ENCODE assay signal across 8 mouse cellular contexts in the genomic region with DNA sequence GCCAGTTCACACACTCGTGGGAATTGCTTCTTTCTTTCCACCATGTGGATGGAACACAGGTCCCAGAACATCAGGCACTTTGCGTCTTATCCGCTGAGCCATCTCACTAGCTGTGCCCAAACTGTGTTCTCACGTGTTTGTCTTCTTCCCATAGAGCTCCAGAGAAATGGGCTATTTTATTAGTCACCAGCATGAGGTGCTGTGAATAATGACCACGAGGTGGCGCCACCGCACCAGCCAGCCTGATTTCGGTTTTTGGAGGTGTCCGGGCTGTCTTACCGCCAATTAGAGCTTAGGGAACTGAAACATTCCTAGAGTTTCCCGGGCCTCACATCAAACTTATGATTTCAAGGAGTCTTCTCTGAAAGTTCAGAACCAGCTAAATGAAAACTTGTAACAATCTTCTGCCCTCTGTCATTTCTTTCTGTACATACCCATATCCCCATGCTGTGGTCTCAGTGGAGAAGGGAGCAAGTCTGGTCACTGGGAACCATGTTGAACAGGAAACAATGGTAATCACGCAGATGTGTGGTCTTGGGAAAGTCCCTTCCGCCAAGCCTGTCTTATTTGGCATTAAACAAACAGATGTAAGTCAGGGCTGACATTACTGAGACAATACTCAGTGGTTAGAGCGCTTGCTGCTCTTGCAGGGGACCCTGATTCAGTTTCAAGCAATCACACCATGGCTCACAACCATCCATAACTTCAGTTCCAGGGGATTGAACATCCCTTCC. TPM values are rescaled to one million over a fixed set of nuclear protein-coding genes. Genes with fewer than 3 reads are reported as not detected.
DNase-seq lines count a peak whose midpoint lies in the region; ATAC-seq and TF ChIP-seq lines count a peak whose summit lies in the region.

No protein-coding gene starts in this region.

- no peaks in the 10 kb centered on the region for H3K4me1 ChIP-seq in heart, postnatal 0 days (ENCODE audit: control insufficient read depth, insufficient read depth)
- no peaks in the 10 kb centered on the region for H3K4me1 ChIP-seq in embryonic facial prominence, embryonic 10.5 days

- peak; percentile 39 for DNase-seq in heart, postnatal 0 days (ENCODE audit: low spot score)
- DNase-seq in heart, postnatal 25 days (ENCODE audit: low spot score) = no peak
- DNase-seq in B cell, adult 2 months = peak; percentile 83
- DNase-seq in R1 (ENCODE audit: low read depth, low spot score) = peak; percentile 80
- DNase-seq in embryonic facial prominence, embryonic 10.5 days (ENCODE audit: low spot score) = peak; percentile 79
- DNase-seq in kidney, postnatal 14 days = peak; percentile 67
- peak; percentile 56 for DNase-seq in thymus, postnatal 14 days

- no peak for TF ChIP-seq EP300 in heart, postnatal 0 days (IDR thresholded peaks at IDR 0.05; ENCODE audit: low read depth)

- peak; percentile 33; the same call in 1 of the 2 replicates for ATAC-seq in heart, postnatal 0 days (ENCODE audit: insufficient read depth, low read depth)
- peak; percentile 48 for ATAC-seq in megakaryocyte-erythroid progenitor cell, adult 5-6 weeks (replicated peaks; ENCODE audit: low FRiP score, low TSS enrichment, poor library complexity, severe bottlenecking)

- H3K9ac ChIP-seq in heart, postnatal 0 days (replicated peaks; ENCODE audit: low read depth, low read length) = no peak overlapping the region

- no peak overlapping the region for H3K27ac ChIP-seq in heart, postnatal 0 days (ENCODE audit: low read depth)
- no peak overlapping the region for H3K27ac ChIP-seq in embryonic facial prominence, embryonic 10.5 days (replicated peaks)

- H3K4me2 ChIP-seq in heart, postnatal 0 days (ENCODE audit: low read depth, low read length) = no peak overlapping the region

- no peaks in the 10 kb centered on the region for H3K9me3 ChIP-seq in heart, postnatal 0 days (replicated peaks; ENCODE audit: control insufficient read depth, low read length)
- no peaks in the 10 kb centered on the region for H3K9me3 ChIP-seq in embryonic facial prominence, embryonic 10.5 days

- no peak overlapping the region for H3K4me3 ChIP-seq in heart, postnatal 0 days (ENCODE audit: low read depth, low read length)
- no peak overlapping the region for H3K4me3 ChIP-seq in embryonic facial prominence, embryonic 10.5 days

- 32% methylated on average over 14 of the region's 14 CpGs for WGBS in heart, postnatal 0 days
- 25% methylated on average over 14 of the region's 14 CpGs for WGBS in embryonic facial prominence, embryonic 10.5 days

- TF ChIP-seq CTCF in heart, postnatal 0 days (IDR thresholded peaks at IDR 0.05; ENCODE audit: low read depth) = peak; percentile 73

- intact Hi-C loops in heart, postnatal 25 days (cut with DNase I) = loop anchor here (1.0 kb wide), 1 partner anchor 203 kb away; no protein-coding TSS in a partner anchor

- no peaks in the 10 kb centered on the region for H3K27me3 ChIP-seq in heart, postnatal 0 days (ENCODE audit: control insufficient read depth, insufficient read depth, low read length)
- no peaks in the 10 kb centered on the region for H3K27me3 ChIP-seq in embryonic facial prominence, embryonic 10.5 days (replicated peaks; ENCODE audit: low read depth, poor library complexity, severe bottlenecking)

- no peaks in the 10 kb centered on the region for H3K36me3 ChIP-seq in heart, postnatal 0 days (replicated peaks; ENCODE audit: control insufficient read depth, insufficient read depth, low read length)
- H3K36me3 ChIP-seq in embryonic facial prominence, embryonic 10.5 days (replicated peaks) = no peaks in the 10 kb centered on the region

RNA-seq across cellular contexts. Expression of a gene that starts 10.4 kb away (rescaled TPM):
- 2.2 and 11.3 TPM in 2 replicates for total RNA-seq in heart, postnatal 0 days (2014; rRNA removed; ENCODE audit: low replicate concordance)
- polyA plus RNA-seq in heart, postnatal 0 days (2015; fragmentation: Nextera tagmentation; extraction: Ambion mirVana) = 1.8 and 2.2 TPM in 2 replicates
- total RNA-seq in heart, postnatal 25 days (2021) = not detected
- 5.1 and 6.0 TPM in 2 replicates for polyA plus RNA-seq in embryonic facial prominence, embryonic 10.5 days (2016; fragmentation: Nextera tagmentation; extraction: Ambion mirVana)
- not detected in 2 replicates for total RNA-seq in megakaryocyte-erythroid progenitor cell, adult 5-6 weeks (2014; fragmentation: Nextera tagmentation)
- not detected in 2 replicates for total RNA-seq in megakaryocyte-erythroid progenitor cell, adult 5-6 weeks (2017)

RNA-seq across cellular contexts. Expression of a gene that starts 11.8 kb away (rescaled TPM):
- total RNA-seq in heart, postnatal 0 days (2014; rRNA removed; ENCODE audit: low replicate concordance) = 18.9 and 20.9 TPM in 2 replicates
- 6.9 and 7.5 TPM in 2 replicates for polyA plus RNA-seq in heart, postnatal 0 days (2015; fragmentation: Nextera tagmentation; extraction: Ambion mirVana)
- total RNA-seq in heart, postnatal 25 days (2021) = 10 to 100 TPM; 42.2 to 42.4 TPM
- polyA plus RNA-seq in embryonic facial prominence, embryonic 10.5 days (2016; fragmentation: Nextera tagmentation; extraction: Ambion mirVana) = 14.0 and 14.3 TPM in 2 replicates
- total RNA-seq in megakaryocyte-erythroid progenitor cell, adult 5-6 weeks (2014; fragmentation: Nextera tagmentation) = 157 and 168 TPM in 2 replicates
- 84.1 and 87.3 TPM in 2 replicates for total RNA-seq in megakaryocyte-erythroid progenitor cell, adult 5-6 weeks (2017)
